Mouse (Mus musculus) MEL (cell line): ENCODE data around the gene St13. TPM values are rescaled to one million over a fixed set of nuclear protein-coding genes. Genes with fewer than 3 reads are reported as not detected.

Experiments used
- DNase-seq: peaks from one replicate; pipeline ENCODE4 v3.0.0; 2011; ENCODE audit warnings: low read depth, low spot score
- H3K27ac ChIP-seq: 2 replicates; pipeline ENCODE4 v1.5.1; 2012; ENCODE audit warnings: low read depth, mild to moderate bottlenecking, control low read depth, low read length, moderate library complexity; ENCODE audit not compliant: control insufficient read depth
- H3K27me3 ChIP-seq, 2 experiments: fragments of 150-350 bp in 1 of 2; sonication (generic) in 1 of 2; 2 replicates each; pipeline ENCODE4 v1.6.1; 2012; ENCODE audit warnings: low read length in 2 of 2, mild to moderate bottlenecking in 2 of 2, improper control_type of control experiment in 1 of 2, moderate library complexity in 1 of 2; ENCODE audit not compliant: insufficient read depth in 2 of 2, control insufficient read depth in 1 of 2
- H3K36me3 ChIP-seq, 2 experiments: 2 replicates each; pipeline ENCODE4 v1.6.1; 2012 to 2014; ENCODE audit warnings: low read length in 2 of 2, improper control_type of control experiment in 1 of 2, inconsistent platforms in 1 of 2, mild to moderate bottlenecking in 1 of 2; ENCODE audit not compliant: insufficient read depth in 2 of 2, control insufficient read depth in 1 of 2
- H3K4me1 ChIP-seq, 2 experiments: fragments of 150-350 bp in 1 of 2; sonication (generic) in 1 of 2; 2 replicates each; pipeline ENCODE4 v1.6.1; 2012; ENCODE audit warnings: low read length in 2 of 2, improper control_type of control experiment in 1 of 2, mild to moderate bottlenecking in 1 of 2; ENCODE audit not compliant: insufficient read depth in 2 of 2, control insufficient read depth in 1 of 2
- H3K4me3 ChIP-seq, 2 experiments: fragments of 150-350 bp in 1 of 2; sonication (generic) in 1 of 2; 2 replicates each; pipeline ENCODE4 v1.5.1; 2012; ENCODE audit warnings: low read depth in 2 of 2, low read length in 2 of 2, mild to moderate bottlenecking in 2 of 2, moderate library complexity in 2 of 2, control low read depth in 1 of 2, improper control_type of control experiment in 1 of 2; ENCODE audit not compliant: control insufficient read depth in 1 of 2, insufficient read depth in 1 of 2
- H3K79me2 ChIP-seq: 2 replicates; pipeline ENCODE4 v1.6.1; 2012; ENCODE audit warnings: mild to moderate bottlenecking, low read length, moderate library complexity; ENCODE audit not compliant: control insufficient read depth, poor library complexity, insufficient read depth
- H3K9ac ChIP-seq: 2 replicates; pipeline ENCODE4 v1.6.1; 2012; ENCODE audit warnings: low read depth, mild to moderate bottlenecking, control low read depth, low read length, moderate library complexity; ENCODE audit not compliant: control insufficient read depth, poor library complexity, severe bottlenecking
- H3K9me3 ChIP-seq: fragments of 150-350 bp; sonication (generic); replicated peaks from 2 replicates; pipeline ENCODE4 v1.6.1; 2012; ENCODE audit warnings: mild to moderate bottlenecking, low read length, improper control_type of control experiment, moderate library complexity; ENCODE audit not compliant: insufficient read depth
- CTCF ChIP-seq, 3 experiments: IDR thresholded peaks in 2 of 3; conservative IDR thresholded peaks in 1 of 3; 2 replicates each; pipeline ENCODE4 v1.5.1; 2011 to 2012; ENCODE audit warnings: low read length in 3 of 3, low read depth in 2 of 3, mild to moderate bottlenecking in 2 of 3, improper control_type of control experiment in 1 of 3, inconsistent platforms in 1 of 3, mixed read lengths in 1 of 3, moderate library complexity in 1 of 3; ENCODE audit not compliant: control insufficient read depth in 1 of 3, insufficient read depth in 1 of 3, poor library complexity in 1 of 3, severe bottlenecking in 1 of 3
- E2F4 ChIP-seq: IDR thresholded peaks from 2 replicates; pipeline ENCODE4 v1.6.1; 2011; ENCODE audit warnings: low read depth, low read length, improper control_type of control experiment, borderline replicate concordance
- ELF1 ChIP-seq: IDR thresholded peaks from 2 replicates; pipeline ENCODE4 v1.6.1; 2014; ENCODE audit warnings: low read depth, mild to moderate bottlenecking, inconsistent platforms, low read length, improper control_type of control experiment, moderate library complexity
- EP300 ChIP-seq, 2 experiments: IDR thresholded peaks; 2 replicates each; pipeline ENCODE4 v1.6.1; 2011; ENCODE audit warnings: improper control_type of control experiment in 2 of 2, low read length in 2 of 2, low read depth in 1 of 2, mild to moderate bottlenecking in 1 of 2
- ETS1 ChIP-seq: IDR thresholded peaks from 2 replicates; pipeline ENCODE4 v1.6.1; 2012; ENCODE audit warnings: low read depth, mild to moderate bottlenecking, inconsistent platforms, low read length, improper control_type of control experiment, moderate library complexity
- GATA1 ChIP-seq: IDR thresholded peaks from 2 replicates; pipeline ENCODE4 v1.6.1; 2011; ENCODE audit warnings: low read depth, low read length, improper control_type of control experiment
- HCFC1 ChIP-seq: IDR thresholded peaks from 2 replicates; pipeline ENCODE4 v1.6.1; 2012; ENCODE audit warnings: low read depth, mild to moderate bottlenecking, inconsistent platforms, low read length, improper control_type of control experiment, moderate library complexity
- JUND ChIP-seq: IDR thresholded peaks from 2 replicates; pipeline ENCODE4 v1.6.1; 2011; ENCODE audit warnings: low read depth, mild to moderate bottlenecking, improper control_type of control experiment, low read length
- KAT2A ChIP-seq: conservative IDR thresholded peaks from 2 replicates; pipeline ENCODE4 v1.6.1; 2012; ENCODE audit warnings: low read depth, low read length, improper control_type of control experiment, inconsistent platforms
- MAX ChIP-seq: IDR thresholded peaks from 2 replicates; pipeline ENCODE4 v1.6.1; 2011; ENCODE audit warnings: low read length, improper control_type of control experiment
- MAZ ChIP-seq: IDR thresholded peaks from 2 replicates; pipeline ENCODE4 v1.6.1; 2012; ENCODE audit warnings: low read depth, mild to moderate bottlenecking, inconsistent platforms, low read length, improper control_type of control experiment
- MXI1 ChIP-seq: IDR thresholded peaks from 2 replicates; pipeline ENCODE4 v1.6.1; 2011; ENCODE audit warnings: mild to moderate bottlenecking, low read depth, low read length, improper control_type of control experiment
- MYB ChIP-seq: IDR thresholded peaks from 2 replicates; pipeline ENCODE4 v1.6.1; 2011; ENCODE audit warnings: mild to moderate bottlenecking, low read depth, low read length, improper control_type of control experiment
- NRF1 ChIP-seq: IDR thresholded peaks from 2 replicates; pipeline ENCODE4 v1.6.1; 2014; ENCODE audit warnings: low read depth, mild to moderate bottlenecking, inconsistent platforms, low read length, improper control_type of control experiment, moderate library complexity; ENCODE audit not compliant: poor library complexity, insufficient read depth, severe bottlenecking
- POLR2A ChIP-seq, 2 experiments: IDR thresholded peaks; 2 replicates each; pipeline ENCODE4 v1.6.1; 2011 to 2012; ENCODE audit warnings: low read length in 2 of 2, mild to moderate bottlenecking in 2 of 2, control low read depth in 1 of 2, improper control_type of control experiment in 1 of 2, low read depth in 1 of 2, moderate library complexity in 1 of 2; ENCODE audit not compliant: control insufficient read depth in 1 of 2, insufficient read depth in 1 of 2, poor library complexity in 1 of 2
- POLR2AphosphoS2 ChIP-seq: IDR thresholded peaks from 2 replicates; pipeline ENCODE4 v1.6.1; 2011; ENCODE audit warnings: low read length, improper control_type of control experiment
- POLR2AphosphoS5 ChIP-seq: IDR thresholded peaks from 2 replicates; pipeline ENCODE4 v1.6.1; 2012; ENCODE audit warnings: low read depth, borderline replicate concordance, mild to moderate bottlenecking, inconsistent platforms, low read length, moderate library complexity, mixed read lengths
- RAD21 ChIP-seq: IDR thresholded peaks from 2 replicates; pipeline ENCODE4 v1.6.1; 2011; ENCODE audit warnings: mild to moderate bottlenecking, low read depth, low read length, improper control_type of control experiment
- SIN3A ChIP-seq: IDR thresholded peaks from 2 replicates; pipeline ENCODE4 v1.6.1; 2012; ENCODE audit warnings: low read length, improper control_type of control experiment, inconsistent platforms
- TAL1 ChIP-seq: IDR thresholded peaks from 2 replicates; pipeline ENCODE4 v1.6.1; 2012; ENCODE audit warnings: mild to moderate bottlenecking, inconsistent platforms, low read length, moderate library complexity, mixed read lengths
- TBP ChIP-seq: IDR thresholded peaks from 2 replicates; pipeline ENCODE4 v1.8.0; 2011; ENCODE audit warnings: low read depth, low read length, improper control_type of control experiment
- UBTF ChIP-seq: IDR thresholded peaks from 2 replicates; pipeline ENCODE4 v1.6.1; 2012; ENCODE audit warnings: low read depth, mild to moderate bottlenecking, inconsistent platforms, low read length, improper control_type of control experiment, moderate library complexity, borderline replicate concordance; ENCODE audit not compliant: insufficient read depth
- USF1 ChIP-seq: IDR thresholded peaks from 2 replicates; pipeline ENCODE4 v1.6.1; 2014; ENCODE audit warnings: low read depth, mild to moderate bottlenecking, inconsistent platforms, low read length, improper control_type of control experiment, moderate library complexity
- USF2 ChIP-seq, 2 experiments: IDR thresholded peaks; 2 replicates each; pipeline ENCODE4 v1.6.1; 2011 to 2012; ENCODE audit warnings: improper control_type of control experiment in 2 of 2, low read length in 2 of 2, borderline replicate concordance in 1 of 2, inconsistent platforms in 1 of 2, low read depth in 1 of 2, mild to moderate bottlenecking in 1 of 2; ENCODE audit not compliant: insufficient read depth in 1 of 2
- ZC3H11A ChIP-seq: IDR thresholded peaks from 2 replicates; pipeline ENCODE4 v1.6.1; 2012; ENCODE audit warnings: low read depth, mild to moderate bottlenecking, inconsistent platforms, low read length, improper control_type of control experiment
- ZKSCAN1 ChIP-seq: IDR thresholded peaks from 2 replicates; pipeline ENCODE4 v1.6.1; 2012; ENCODE audit warnings: low read depth, mild to moderate bottlenecking, inconsistent platforms, low read length, improper control_type of control experiment, moderate library complexity
- ZMIZ1 ChIP-seq: IDR thresholded peaks from 2 replicates; pipeline ENCODE4 v1.6.1; 2012; ENCODE audit warnings: low read depth, mild to moderate bottlenecking, inconsistent platforms, low read length, improper control_type of control experiment, moderate library complexity
- ZNF384 ChIP-seq: IDR thresholded peaks from 2 replicates; pipeline ENCODE4 v1.6.1; 2012; ENCODE audit warnings: low read depth, mild to moderate bottlenecking, inconsistent platforms, low read length, improper control_type of control experiment
- polyA plus RNA-seq, 2 experiments: library from polyadenylated mRNA; stranded (reverse) in 1 of 2; unstranded in 1 of 2; fragments of >175 nt in 1 of 2; fragments of >200 nt in 1 of 2; gene quantifications; 2 replicates each; pipeline versions ENCODE4 v1.2.1 to v1.2.4; 2012; ENCODE audit warnings: low replicate concordance in 2 of 2, low read depth in 1 of 2; ENCODE audit not compliant: insufficient read length in 2 of 2, insufficient read depth in 1 of 2, missing spikeins in 1 of 2
- total RNA-seq: library from RNA; depleted of rRNA; stranded (reverse); fragments of 300-350 nt; gene quantifications from 2 replicates; pipeline ENCODE4 v1.2.3, GENCODE M21; 2012

The St13 gene
- total and polyA plus RNA-seq, 3 experiments: 191 to 423 TPM; not detected in 1

GRCm38 (mm10) chr15:81339158-81339557 lies 60.7 kb downstream of the St13 start:
- H3K9me3 ChIP-seq: no peaks in the 10 kb centered on the region
- no peak for TF ChIP-seq POLR2AphosphoS5
- TF ChIP-seq TBP: no peak
- TF ChIP-seq JUND: no peak
- TF ChIP-seq ELF1: no peak
- no peak for TF ChIP-seq POLR2A (IDR thresholded peaks at IDR 0.05; ENCODE audit: control insufficient read depth in 1 of 2, insufficient read depth in 1 of 2, low read depth in 1 of 2, low read length in 2 of 2, poor library complexity in 1 of 2)
- TF ChIP-seq EP300 (IDR thresholded peaks at IDR 0.05; ENCODE audit: low read depth in 1 of 2, low read length in 2 of 2): no peak
- TF ChIP-seq HCFC1: no peak
- TF ChIP-seq USF1: no peak
- no peak for TF ChIP-seq SIN3A
- TF ChIP-seq MXI1: no peak
- TF ChIP-seq GATA1: no peak
- no peak for TF ChIP-seq USF2 (IDR thresholded peaks at IDR 0.05; ENCODE audit: borderline replicate concordance in 1 of 2, insufficient read depth in 1 of 2, low read depth in 1 of 2, low read length in 2 of 2)
- no peak for TF ChIP-seq E2F4
- no peak for TF ChIP-seq KAT2A
- no peak for TF ChIP-seq ZKSCAN1
- TF ChIP-seq ETS1: no peak
- no peak for TF ChIP-seq MYB
- no peak for TF ChIP-seq ZNF384
- no peak for TF ChIP-seq UBTF
- TF ChIP-seq, all 39 proteins: peak for 0
- no peak for DNase-seq
- Histone ChIP-seq H3K36me3 (peaks cover 3 to 10% of the 10 kb centered on the region in 2 experiments), H3K27ac (no peak overlapping the region), H3K4me1 (peaks cover 0 to 5% of the 10 kb centered on the region in 2 experiments; a peak in 1 of 4 replicates), H3K79me2 (no peaks in the 10 kb centered on the region), H3K9ac (no peak overlapping the region), H3K27me3 (no peaks in the 10 kb centered on the region), H3K4me3 (no peak overlapping the region)

DNA sequence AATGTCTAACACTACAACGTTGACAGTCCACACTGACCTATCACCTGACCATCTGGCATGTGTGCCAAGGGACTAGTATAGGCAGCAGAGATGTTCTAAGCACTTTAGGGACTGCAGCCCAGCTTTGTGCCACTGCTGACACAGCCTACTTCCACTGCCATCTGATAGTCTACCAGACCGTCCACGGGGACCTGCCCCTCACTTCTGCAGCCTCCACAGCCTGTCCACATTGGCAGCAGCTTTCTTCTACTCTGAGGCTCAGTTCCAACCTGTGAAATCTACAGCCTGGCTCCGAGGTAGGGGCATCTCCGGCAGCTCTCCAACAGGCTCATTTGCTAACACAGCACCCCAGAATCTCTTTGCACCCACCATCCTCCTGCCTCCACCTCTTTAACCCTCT lies 63.4 kb downstream of the St13 start:
- no peak overlapping the region for H3K4me3 ChIP-seq
- H3K9ac ChIP-seq: no peak overlapping the region
- DNase-seq: no peak
- no peaks in the 10 kb centered on the region for H3K9me3 ChIP-seq
- no peak overlapping the region for H3K27ac ChIP-seq
- TF ChIP-seq POLR2AphosphoS5: no peak
- TF ChIP-seq MYB: no peak
- no peak for TF ChIP-seq NRF1
- TF ChIP-seq USF2 (IDR thresholded peaks at IDR 0.05; ENCODE audit: borderline replicate concordance in 1 of 2, insufficient read depth in 1 of 2, low read depth in 1 of 2, low read length in 2 of 2): no peak
- no peak for TF ChIP-seq POLR2AphosphoS2
- no peak for TF ChIP-seq SIN3A
- TF ChIP-seq UBTF: no peak
- TF ChIP-seq CTCF (IDR thresholded peaks at IDR 0.05 in 2 of 3, conservative IDR thresholded peaks at IDR 0.05 in 1 of 3; ENCODE audit: control insufficient read depth in 1 of 3, insufficient read depth in 1 of 3, low read depth in 2 of 3, low read length in 3 of 3, poor library complexity in 1 of 3, severe bottlenecking in 1 of 3): no peak
- TF ChIP-seq KAT2A: no peak
- no peak for TF ChIP-seq ZC3H11A
- no peak for TF ChIP-seq ZNF384
- no peak for TF ChIP-seq MAX
- no peak for TF ChIP-seq MAZ
- TF ChIP-seq POLR2A (IDR thresholded peaks at IDR 0.05; ENCODE audit: control insufficient read depth in 1 of 2, insufficient read depth in 1 of 2, low read depth in 1 of 2, low read length in 2 of 2, poor library complexity in 1 of 2): no peak
- no peak for TF ChIP-seq GATA1
- no peak for TF ChIP-seq MXI1
- TF ChIP-seq RAD21: no peak
- no peak for TF ChIP-seq E2F4
- TF ChIP-seq TAL1: no peak
- no peak for TF ChIP-seq ZMIZ1
- TF ChIP-seq, all 39 proteins: peak for 0
- Histone ChIP-seq H3K36me3 (peaks cover 3 to 10% of the 10 kb centered on the region in 2 experiments), H3K27me3 (no peaks in the 10 kb centered on the region), H3K79me2 (no peaks in the 10 kb centered on the region), H3K4me1 (peaks cover 0 to 5% of the 10 kb centered on the region in 2 experiments; a peak in 1 of 4 replicates)
